In genomic region chr7:141008938-141009660, GRCm38 (mm10) we compare ENCODE assay signal across 1 mouse cellular context.
TF ChIP-seq lines count a peak whose summit lies in the region.

No protein-coding gene starts in this region.

TF ChIP-seq in C2C12, 6 proteins besides CTCF, POLR2A, EP300 and RAD21:
- TF ChIP-seq MYOD1 (IDR thresholded peaks at IDR 0.05; ENCODE audit: control insufficient read depth, insufficient read length, low read depth) (no peak), FOSL1 (IDR thresholded peaks at IDR 0.05; ENCODE audit: insufficient read depth, low read length, poor library complexity, severe bottlenecking) (no peak), CEBPB (IDR thresholded peaks at IDR 0.05; ENCODE audit: low read depth) (no peak), USF1 (IDR thresholded peaks at IDR 0.05; ENCODE audit: low read depth) (no peak), MAX (IDR thresholded peaks at IDR 0.05) (peak; percentile 42), MYOG (IDR thresholded peaks at IDR 0.05; ENCODE audit: control insufficient read depth, extremely low read depth, insufficient read length) (no peak)
TF ChIP-seq in C2C12: peak in this region for 1.
